Mouse (Mus musculus) embryo, embryonic 11 days (tissue): ENCODE results near the gene Aktip.

ENCODE experiments used
- DNase-seq: peaks from one replicate; pipeline ENCODE4 v3.0.0-alpha.2; 2015

Aktip gene

GRCm38 (mm10) chr8:91199876-91200275 is at the start of gene Aktip:
TSS of gene Aktip (minus strand) at chr8:91199976.
- DNase-seq = no peak

DNA sequence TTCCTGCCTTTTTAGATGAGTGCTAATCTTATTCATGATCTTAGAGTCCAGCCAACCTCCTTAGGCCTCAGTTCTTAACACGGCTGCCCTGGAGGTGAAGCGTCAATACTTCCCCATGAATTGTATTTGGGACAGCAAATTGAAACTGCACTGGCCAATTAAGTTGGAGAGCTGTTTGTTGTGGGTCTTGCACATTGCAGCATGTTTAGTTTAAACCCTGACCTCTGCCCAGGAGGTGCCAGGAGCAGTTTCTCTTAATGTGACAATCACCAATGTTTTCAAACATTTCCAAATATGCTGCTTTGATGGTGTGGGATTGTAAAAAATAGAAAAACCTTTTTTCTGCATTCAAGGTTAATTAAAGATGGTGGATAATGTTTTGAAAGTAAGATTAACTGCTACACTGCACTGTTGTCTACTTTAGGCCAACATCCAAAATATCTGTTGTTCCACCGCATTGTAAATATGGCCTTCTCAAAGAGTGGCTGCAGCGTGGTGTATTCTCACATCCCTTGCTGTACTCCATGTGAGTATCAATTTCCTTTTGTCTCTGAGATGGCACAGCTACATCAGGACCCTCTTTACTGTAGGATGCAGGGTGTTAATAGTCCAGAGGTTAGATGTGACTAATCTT is 46.2 kb upstream of the Aktip start:
- DNase-seq = no peak

DNA sequence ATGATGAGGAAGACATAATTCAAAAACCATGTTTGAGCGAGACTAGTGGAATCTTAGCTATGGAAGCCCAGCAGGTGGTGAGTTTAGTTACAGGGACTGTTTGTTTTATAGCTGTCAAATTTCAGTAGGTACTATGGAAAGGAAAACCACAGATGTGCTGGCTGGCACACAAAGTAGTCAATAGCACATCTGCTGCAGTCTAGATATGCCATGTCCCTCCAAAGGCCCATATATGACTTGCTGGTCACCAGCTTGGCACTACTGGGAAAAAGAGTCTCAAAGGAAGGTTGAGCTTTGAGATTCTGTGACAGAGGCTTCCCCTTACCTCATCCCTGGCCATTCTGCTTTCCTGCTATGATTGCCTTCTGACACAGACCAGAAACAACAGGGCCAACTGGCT is 42.9 kb upstream of the Aktip start:
- DNase-seq = no peak

GRCm38 (mm10) chr8:91241873-91242519 is 42.2 kb upstream of the Aktip start:
- DNase-seq = no peak

DNA sequence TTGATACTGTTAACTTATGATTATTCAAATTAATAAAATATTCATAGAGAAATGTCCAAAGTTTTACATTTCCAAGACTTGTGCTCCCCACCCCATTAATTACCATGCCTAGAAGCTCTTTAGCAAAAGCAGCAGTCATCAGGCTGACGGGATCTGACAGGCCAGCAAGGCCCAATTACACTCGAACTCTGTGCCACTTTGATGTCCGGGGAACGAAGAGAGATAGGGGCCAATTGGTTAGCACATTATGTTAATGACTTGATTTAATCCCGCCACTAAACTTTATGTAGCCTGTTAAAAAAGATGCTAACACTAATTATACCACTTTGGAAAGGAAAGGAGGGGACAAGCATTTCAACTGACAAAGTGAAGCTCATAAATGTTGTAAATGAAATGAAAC is 41.6 kb upstream of the Aktip start:
- DNase-seq = no peak

DNA sequence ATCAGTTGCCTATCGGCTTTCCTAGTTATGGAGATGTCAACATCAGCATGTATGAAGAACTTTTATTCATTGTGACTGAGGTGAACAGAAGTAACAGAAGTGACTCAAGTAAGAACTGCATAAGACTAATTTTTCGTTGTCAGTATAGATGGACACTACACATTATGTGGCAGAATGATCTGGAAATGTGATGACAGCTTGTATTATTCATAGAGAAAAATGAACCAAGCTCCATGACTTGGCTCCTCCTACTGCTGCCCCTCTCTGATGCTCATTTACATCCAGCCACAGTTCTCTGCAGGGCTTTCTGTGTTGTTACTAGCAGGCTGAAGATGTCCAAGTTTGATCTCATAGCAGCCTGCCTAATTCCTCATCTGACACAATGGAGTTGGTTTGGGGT is 37.4 kb upstream of the Aktip start:
- DNase-seq = no peak

GRCm38 (mm10) chr8:91234097-91234496 is 34.3 kb upstream of the Aktip start:
- no peak for DNase-seq

GRCm38 (mm10) chr8:91227421-91227841 is 27.7 kb upstream of the Aktip start:
- no peak for DNase-seq

GRCm38 (mm10) chr8:91224227-91224626 is 24.5 kb upstream of the Aktip start:
- DNase-seq = no peak

DNA sequence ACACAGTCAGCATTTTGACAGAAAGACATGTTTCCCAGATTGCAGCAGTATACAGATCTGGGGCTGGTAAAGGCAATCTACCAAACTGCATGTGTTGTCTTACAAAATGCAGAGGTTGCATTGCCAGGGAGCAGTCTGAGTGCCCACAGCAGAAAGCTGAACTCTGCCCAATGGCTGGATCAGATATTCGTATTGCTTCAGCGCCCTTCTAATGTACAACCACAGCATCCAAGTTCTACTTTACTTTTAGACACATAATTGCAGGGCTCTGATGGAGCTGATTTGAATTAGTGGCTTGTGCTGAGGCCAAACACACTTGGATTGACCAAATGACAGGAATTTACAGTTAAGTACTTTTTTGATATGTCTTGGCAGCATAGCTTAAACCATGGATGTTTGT is 22.1 kb upstream of the Aktip start:
- no peak for DNase-seq

GRCm38 (mm10) chr8:91218271-91218670 is 18.5 kb upstream of the Aktip start:
- DNase-seq = no peak

DNA sequence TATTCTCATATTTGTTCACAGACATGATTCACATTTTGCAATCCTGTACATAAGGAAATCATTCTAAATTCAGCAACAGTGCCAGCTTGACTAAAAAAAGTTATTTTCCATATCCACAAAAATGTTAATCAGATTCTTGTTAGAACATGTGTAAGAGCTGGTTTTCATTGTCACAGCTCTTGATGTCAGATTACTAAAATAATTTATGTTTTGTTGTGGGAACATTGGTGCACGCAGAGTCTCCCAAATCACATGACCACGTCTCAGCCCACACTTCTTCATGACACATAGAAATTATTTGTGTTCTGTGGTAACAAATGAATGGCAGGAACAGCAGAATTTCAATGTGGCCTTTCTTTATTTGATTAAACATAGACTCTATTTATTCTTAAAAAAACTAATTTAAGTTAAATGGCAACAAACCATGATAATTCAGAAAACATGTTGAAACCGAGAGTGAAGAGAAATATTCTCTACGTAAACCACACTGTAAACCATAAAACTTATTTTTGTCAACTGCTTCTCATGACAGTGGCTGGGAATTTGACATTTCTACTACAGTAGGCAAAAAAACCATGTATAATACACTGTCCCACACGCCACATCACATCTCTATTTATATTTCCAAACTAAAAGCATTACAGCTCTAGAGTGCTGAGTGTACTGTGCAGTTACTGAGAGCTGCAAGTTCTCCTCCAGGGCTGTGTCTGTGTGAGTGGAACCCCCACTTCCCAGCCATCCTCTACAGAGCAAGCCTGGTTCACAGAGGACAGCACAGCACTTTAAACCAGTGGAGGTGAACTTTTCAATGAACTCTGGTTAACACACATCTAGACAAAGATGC is 17.5 kb upstream of the Aktip start:
- no peak for DNase-seq

GRCm38 (mm10) chr8:91214287-91214686 is 14.5 kb upstream of the Aktip start:
- no peak for DNase-seq

- no peak for DNase-seq
Measured at GRCm38 (mm10) chr8:91212948-91213347, 13.2 kb upstream of the Aktip start.

DNA sequence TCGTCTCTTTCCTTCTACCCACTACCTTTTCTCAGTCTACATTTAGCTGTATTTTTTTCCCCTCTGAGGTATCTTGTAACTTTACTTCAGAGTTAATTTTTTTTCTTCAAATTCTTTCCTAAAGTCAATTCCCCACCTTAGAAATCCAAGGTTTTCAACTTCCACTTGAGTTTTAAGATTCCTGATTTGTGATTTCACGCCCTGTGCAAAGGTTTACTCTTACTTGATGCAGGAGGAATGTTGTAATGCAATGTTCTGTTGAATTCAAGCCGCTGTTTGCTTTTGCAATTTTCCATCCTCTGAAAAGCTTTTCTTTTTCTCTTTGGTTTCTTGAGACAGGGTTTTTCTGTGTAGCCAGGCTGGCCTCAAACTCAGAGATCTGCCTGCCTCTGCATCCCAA is 9.9 kb upstream of the Aktip start:
- DNase-seq = no peak

DNA sequence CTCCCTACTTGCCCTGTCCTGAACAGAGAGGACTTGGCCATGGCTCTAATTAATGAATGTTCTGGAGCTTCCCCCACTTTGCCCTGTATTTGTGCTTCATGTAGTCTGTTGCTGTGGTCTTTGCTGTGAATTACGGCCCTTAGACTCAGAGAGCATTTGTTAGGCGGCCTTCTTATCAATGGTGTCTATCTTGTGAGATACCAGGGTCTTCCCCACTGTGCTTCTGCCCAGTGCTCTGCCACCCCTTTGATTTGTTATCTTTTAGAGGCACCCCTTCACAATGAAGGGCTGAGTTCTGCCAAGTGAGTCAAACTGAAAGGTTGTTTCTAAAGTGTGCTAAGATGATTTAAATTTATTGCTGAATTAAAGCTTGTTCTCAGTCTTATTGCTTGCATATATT is 7.9 kb upstream of the Aktip start:
- DNase-seq = no peak

- DNase-seq = no peak
Measured at GRCm38 (mm10) chr8:91205897-91206296, 6.1 kb upstream of the Aktip start.

GRCm38 (mm10) chr8:91201184-91201583 is 1.4 kb upstream of the Aktip start:
- no peak for DNase-seq

DNA sequence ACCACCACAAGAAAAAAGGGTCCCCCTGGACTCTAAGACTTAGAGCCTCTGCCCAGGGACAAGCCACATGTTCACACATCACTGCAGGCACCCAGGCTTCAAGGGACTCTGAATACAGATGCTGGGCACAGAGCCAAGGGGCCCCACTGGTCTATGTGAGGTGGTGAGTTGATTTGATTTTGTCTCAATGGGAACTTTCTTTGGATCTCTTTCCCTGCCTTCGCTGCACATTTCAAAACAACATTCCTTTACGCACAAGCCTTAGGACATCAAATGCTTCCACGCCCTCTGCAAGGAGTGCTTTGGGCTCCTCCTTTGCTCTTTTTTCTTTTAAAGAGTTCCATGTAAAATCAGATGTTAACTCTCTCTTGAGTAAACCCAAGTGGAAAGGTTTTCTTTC is 1.7 kb downstream of the Aktip start:
- no peak for DNase-seq

DNA sequence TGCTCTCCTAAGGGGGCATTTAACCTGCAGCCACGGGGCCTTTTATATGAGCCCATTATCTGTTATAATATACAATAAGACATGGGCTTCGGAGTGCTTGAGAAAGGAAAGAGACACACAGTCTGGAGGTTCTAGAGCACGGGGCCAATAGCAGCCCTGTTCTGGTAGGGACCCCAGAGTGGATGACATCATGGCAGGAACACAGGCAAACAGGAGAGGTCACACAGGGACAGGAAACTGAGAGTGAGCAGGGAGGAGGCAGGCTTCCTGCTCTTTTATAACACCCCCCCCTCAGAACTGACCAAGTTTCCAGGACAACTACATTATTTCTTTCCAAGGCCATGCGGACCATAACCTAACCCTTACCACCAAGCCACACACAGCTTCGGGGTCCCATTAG is 2.5 kb downstream of the Aktip start:
- DNase-seq = no peak

- DNase-seq = no peak
Measured at GRCm38 (mm10) chr8:91196661-91197060, 3.1 kb downstream of the Aktip start.

GRCm38 (mm10) chr8:91194081-91194480 is 5.7 kb downstream of the Aktip start:
- DNase-seq = no peak

DNA sequence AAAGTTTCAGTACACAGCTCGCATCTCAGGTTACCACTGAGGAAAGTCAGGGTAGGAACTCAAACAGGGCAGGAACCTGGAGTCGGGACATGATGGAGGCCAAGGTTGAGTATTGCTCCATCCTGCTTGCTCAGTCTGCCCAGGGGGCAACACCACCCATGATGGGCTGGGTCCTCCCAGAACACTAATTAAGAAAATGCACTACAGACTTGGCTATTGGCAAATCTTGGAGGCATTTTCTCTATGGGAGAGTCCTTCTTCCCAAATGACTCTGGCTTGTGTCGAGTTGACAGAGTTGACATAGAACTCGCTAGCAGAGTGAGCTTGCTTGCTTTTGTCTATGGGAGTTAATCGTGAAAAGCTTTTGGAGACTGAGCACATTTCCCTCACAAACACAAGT is 6.8 kb downstream of the Aktip start:
- DNase-seq = no peak

DNA sequence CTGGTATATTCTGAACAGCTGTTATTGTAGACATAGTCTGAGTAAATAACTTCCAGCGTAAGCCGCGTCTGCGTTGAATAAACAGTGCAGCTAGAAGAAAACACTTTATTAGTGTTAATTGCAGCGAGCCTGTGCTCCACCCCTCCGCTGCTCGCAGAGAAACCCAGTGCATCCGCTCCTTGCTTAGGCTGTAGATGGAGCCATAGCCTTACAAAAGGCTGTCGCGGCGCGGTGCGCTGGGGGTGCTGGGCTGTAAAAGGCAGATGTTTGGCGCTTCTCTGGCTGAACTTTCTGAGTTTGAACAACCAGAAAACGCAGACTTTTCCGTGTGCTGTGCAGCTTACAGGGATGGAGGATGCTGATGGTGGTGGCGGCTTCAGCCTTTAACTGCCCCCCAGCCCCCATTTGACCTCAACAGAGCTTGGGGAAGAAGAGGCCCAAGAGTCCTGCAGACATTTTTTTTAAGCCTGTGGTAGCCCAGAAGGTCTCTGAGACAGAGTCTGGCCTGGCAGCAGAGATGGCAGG is 8.9 kb downstream of the Aktip start:
- DNase-seq = peak; percentile 92
